Mouse (Mus musculus): ENCODE data around the gene Ifnlr1. TPM values are rescaled to one million over a fixed set of nuclear protein-coding genes. Genes with fewer than 3 reads are reported as not detected.
A peak's percentile ranks its signal among the peaks of the same experiment; 100 is the strongest.

Gene Ifnlr1
- total RNA-seq, 2 experiments from 2014 or later = 0.18 TPM

DNA sequence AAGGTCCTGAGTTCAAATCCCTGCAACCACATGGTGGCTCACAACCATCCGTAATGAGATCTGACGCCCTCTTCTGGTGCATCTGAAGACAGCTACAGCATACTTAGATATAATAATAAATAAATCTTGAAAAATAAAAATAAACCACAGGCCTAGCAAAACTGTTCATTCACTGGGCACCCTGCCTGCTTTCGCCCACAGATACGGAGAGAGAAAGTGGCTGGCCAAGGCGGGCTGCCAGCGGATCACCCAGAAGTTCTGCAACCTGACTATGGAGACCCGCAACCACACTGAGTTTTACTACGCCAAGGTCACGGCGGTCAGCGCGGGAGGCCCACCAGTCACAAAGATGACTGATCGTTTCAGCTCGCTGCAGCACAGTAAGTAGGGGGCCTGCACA lies 47.8 kb downstream of the Ifnlr1 start:
- intact Hi-C loops (cut with DNase I) = no loop called here
- peak; percentile 59 to 65 for DNase-seq (ENCODE audit: low spot score in 2 of 2)

DNA sequence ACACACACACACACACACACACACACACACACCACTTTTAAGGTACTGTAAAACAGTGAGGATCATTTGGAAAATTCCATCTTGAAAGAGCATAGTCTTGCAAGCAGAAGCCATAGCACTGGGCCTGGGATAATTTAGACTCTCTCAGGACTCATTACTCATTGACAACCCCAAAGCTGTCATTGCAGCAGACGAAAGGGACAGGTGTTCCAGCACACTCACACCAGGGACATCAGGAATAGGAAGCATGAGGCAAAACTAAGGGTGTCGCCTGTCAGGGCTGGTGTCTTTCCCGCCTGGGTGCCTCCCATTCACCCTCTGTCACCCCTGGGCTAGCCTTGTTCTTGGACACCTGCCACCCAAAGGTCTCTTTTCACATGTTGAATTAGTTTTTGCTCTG lies 50.8 kb downstream of the Ifnlr1 start:
- intact Hi-C loops (cut with DNase I) = no loop called here
- DNase-seq (ENCODE audit: low spot score in 2 of 2) = no peak

DNA sequence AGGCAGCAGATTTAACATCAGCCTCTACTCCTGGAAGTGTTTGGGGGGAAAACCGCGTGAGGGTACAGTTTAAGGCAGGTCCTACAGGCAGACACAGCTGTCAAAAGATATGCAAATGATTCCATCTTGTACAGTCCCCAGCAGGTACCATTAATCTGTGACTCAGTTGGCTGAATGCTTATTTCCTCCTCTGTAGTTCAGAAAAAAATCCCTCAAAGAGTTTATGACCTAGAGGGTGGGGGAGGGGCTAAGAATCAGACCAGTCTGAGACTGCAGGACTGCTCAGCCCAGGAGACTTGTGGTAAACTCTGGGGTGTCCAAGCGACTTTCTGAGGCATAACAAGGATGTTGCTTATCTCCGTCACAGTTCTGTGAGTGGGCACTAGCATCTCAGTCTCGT lies 52.1 kb downstream of the Ifnlr1 start:
- intact Hi-C loops (cut with DNase I) = no loop called here

DNA sequence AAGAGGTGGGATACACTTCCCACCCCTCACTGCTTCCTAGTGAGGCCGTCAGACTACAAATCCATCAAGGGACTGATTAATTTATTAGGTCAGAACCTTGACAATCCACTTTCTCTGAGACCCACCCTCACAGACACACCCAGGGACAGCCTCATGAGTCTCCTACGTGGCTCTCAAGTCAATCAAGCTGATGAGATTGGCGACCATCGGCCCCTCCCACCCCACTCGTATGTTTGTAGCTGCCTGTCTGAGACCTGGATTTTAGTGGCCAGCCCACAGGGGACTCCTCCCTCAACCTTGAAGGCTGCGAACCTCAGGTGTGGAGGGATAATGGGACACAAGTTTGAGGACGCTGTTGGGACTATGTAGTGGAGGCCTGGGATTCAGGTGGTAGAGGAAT lies 53.1 kb downstream of the Ifnlr1 start:
- intact Hi-C loops (cut with DNase I) = no loop called here
- no peak for DNase-seq (ENCODE audit: low spot score in 2 of 2)

More for the DNA sequence above, 52.1 kb downstream of the Ifnlr1 start:
- no peak for DNase-seq (ENCODE audit: low spot score in 2 of 2)

DNA sequence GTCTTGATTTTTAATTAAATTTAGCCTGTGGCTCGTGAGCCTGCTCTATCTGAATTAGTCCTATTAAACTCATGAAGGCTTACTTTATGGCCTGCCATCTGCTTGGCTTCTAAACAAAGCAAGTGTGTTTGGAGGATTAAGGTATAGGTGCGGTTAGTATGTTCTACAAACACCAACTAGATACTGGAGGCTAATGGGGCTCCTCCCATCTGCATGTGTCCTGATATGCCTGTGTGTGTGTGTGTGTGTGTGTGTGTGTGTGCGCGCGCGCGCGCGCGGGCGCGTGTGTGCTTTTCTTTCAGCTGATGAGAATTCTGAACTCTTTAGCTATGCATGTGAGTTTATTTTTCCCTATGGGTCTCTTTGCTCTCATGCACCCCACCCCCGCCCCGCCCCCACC lies 53.6 kb downstream of the Ifnlr1 start:
- DNase-seq (ENCODE audit: low spot score in 2 of 2) = no peak
- intact Hi-C loops (cut with DNase I) = no loop called here

DNA sequence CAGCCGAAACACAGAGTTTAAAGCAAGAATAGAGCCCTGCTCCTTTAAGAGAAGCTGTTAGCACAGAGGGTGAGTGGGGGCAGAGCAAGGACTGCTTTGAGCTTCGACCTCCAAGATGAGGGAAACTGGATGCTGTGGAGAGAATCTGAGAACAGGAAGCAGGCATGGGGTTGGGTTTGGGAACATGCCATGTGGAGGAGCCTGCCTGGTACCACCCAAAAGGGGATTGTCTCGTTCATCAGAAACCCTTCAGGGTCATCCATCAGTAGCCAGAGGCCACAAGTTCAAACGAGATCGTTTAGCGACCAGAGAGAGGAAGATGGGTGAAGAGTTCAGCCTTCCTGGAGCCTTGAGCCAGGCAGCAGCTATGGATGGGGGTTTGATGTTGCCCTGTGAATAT lies 57.4 kb downstream of the Ifnlr1 start:
- DNase-seq (ENCODE audit: low spot score in 2 of 2) = no peak
- intact Hi-C loops (cut with DNase I) = no loop called here

DNA sequence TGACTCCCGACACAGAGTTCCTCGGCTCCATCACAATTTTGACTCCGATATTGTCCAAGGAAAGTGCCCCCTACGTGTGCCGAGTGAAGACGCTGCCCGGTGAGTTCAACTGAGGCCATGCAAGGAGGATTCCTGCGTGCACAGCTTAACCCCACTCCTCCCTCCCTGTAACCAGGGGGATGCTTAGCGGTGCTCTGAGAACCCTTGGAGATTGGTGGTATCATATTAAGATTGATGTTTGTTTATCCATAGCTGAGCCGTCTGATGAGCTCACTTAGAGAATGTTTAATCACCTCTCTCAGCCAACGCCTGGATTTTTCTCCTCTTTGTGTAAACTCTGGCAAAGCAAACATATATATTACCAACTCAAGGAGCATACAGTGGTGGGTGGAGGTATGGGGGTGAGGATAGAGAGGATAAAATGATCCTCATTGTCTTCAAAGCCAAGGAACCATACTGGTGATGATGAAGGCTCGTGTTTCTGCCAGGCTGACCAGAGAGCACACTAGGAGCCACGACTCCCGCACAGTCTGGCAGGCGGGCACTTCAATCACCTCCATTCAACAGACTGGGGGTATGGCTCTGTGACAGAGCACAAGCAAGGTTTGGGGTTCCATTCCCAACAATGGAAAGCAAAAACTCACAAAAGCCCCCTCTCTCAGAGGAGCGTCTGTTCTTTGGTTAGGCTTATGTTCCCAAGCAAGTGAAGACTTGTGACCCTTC lies 58.8 kb downstream of the Ifnlr1 start:
- intact Hi-C loops (cut with DNase I) = no loop called here
- no peak for DNase-seq (ENCODE audit: low spot score in 2 of 2)

DNA sequence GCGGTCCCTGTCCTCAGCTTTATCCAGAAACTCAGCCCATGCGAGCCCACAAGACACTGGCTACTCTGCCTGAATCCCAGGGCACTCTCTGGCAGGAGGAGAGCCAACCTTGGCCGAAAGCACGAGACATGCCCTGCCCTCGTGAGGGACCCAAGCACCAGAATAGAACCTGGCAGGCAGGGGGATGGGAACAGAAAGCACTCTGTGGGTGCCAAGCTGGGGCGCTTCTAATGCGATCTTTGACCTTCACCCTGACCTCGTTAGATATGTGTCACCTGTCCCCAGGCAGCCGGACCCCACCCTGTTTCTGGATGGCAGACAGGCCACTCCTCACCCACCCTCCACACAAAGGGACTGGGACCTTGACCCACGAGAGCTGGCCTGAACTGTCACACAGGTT lies 59.5 kb downstream of the Ifnlr1 start:
- no peak for DNase-seq (ENCODE audit: low spot score in 2 of 2)
- intact Hi-C loops (cut with DNase I) = no loop called here

DNA sequence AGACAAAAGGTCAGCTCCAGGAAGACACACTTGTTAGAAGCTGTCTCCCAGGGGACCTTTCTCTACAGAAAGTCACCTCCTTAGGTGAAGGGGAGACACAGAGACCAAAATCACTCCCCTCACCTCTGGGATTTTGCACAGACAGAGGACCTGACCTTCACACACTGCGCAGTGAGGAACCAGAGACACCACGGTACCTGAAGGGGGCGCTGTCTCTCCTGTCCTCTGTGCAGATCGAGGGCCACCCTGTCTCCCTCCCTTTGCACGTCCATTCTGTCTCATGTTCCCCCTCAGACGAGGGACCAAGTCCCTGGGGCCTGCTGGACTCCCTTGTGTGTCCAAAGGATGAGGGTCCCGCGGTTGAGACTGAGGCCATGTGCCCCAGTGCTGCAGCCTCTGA lies 64.8 kb downstream of the Ifnlr1 start:
- intact Hi-C loops (cut with DNase I) = no loop called here
- no peak for DNase-seq (ENCODE audit: low spot score in 2 of 2)

DNA sequence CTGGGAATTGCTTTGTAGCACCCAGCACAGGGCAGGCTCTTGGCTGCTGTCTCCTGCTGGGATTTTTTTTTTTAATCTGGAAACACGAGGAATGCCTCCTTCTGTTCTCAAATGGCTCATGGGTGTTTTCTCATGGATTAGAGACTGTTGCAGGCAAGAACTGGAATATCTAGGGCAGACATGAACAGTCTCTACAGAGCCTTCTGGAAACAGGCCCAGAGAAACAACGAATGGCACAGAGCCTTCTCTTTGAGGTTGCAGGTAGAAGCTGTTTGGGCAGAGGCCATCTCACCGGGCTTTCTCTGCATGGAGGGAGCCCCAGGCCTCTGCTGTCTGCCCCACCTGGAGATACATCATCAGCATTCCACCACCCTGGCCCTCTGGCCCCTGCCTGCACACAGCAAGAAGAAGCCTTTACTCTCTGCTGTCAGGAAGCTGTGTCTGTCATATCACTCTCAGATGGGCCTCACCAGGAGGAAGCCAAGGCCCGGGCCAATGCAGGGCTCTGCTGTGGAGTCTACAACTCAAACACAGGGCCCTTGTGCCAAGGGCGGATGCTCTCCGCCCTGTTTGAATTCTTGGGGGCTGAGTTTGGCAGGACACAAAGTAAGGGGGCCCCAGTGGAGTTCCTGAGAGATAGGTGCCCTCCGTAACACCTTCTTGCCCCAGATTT lies 66.2 kb downstream of the Ifnlr1 start:
- intact Hi-C loops (cut with DNase I) = no loop called here
- DNase-seq (ENCODE audit: low spot score in 2 of 2) = no peak

DNA sequence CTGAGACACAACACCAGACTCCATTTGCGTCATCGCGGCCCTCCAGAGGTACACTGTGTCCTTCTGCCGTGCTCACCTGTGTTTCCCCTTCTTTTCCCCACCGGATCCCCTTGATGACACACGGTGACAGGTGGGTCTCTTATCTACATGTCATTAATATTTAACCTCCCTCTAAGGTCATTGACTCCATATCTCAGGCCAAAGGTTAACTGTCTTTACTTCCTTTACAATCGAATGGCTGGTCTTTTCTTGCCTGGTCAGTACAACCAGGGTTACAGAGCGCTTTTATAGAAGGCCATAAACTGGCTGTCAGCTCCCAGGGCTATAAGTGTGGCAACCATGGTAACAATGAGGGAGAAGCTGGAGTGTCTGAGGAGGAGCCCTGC lies 66.7 kb downstream of the Ifnlr1 start:
- intact Hi-C loops (cut with DNase I) = no loop called here
- no peak for DNase-seq (ENCODE audit: low spot score in 2 of 2)

Other genes starting within 250 kb of the Ifnlr1 start
- gene Stpg1, start 191.5 kb upstream of the Ifnlr1 start, total RNA-seq (2021) = 1 to 10 TPM; 1.3 to 1.8 TPM
- gene Nipal3, start 191.2 kb upstream of the Ifnlr1 start, total RNA-seq (2021) = 100 to 1,000 TPM; 104 TPM
- 1 to 10 TPM in 1 of 2 experiments, under 1 TPM in 1; 0.69 to 1.5 TPM for gene Grhl3, start 112.7 kb upstream of the Ifnlr1 start, total RNA-seq (2021)
- gene Il22ra1, start 41.9 kb downstream of the Ifnlr1 start, total RNA-seq (2021) = under 1 TPM; 0.18 to 0.25 TPM
- gene Myom3, start 73.4 kb downstream of the Ifnlr1 start, total RNA-seq (2021) = 1 to 10 TPM; 1.4 to 1.7 TPM
- gene Srsf10, start 169.5 kb downstream of the Ifnlr1 start, total RNA-seq (2021) = 10 to 100 TPM; 74.3 to 80.1 TPM
- 10 to 100 TPM; 46.8 to 48.4 TPM for gene Pnrc2, start 187.6 kb downstream of the Ifnlr1 start, total RNA-seq (2021)
- under 1 TPM in 1 of 2 experiments, not detected in 1; 0.14 TPM for gene Cnr2, start 209.1 kb downstream of the Ifnlr1 start, total RNA-seq (2021)
- gene Fuca1, start 234.4 kb downstream of the Ifnlr1 start, total RNA-seq (2021) = 10 to 100 TPM; 29.2 to 36.3 TPM